Mouse (Mus musculus) ES-Bruce4 (cell line): ENCODE data around the gene Uxs1.

Source experiments
- CTCF ChIP-seq: IDR thresholded peaks from one replicate; pipeline ENCODE4 v1.8.1; 2011; ENCODE audit warnings: low read depth, low read length
- POLR2A ChIP-seq: IDR thresholded peaks from one replicate; pipeline ENCODE4 v1.8.1; 2011; ENCODE audit warnings: low read length; ENCODE audit not compliant: insufficient read depth

- TF ChIP-seq CTCF (no peak), POLR2A (no peak)
Observed at GRCm38 (mm10) chr1:43821804-43822203, 5.8 kb downstream of the Uxs1 start.
